Mouse (Mus musculus): ENCODE measurements around the gene Slc15a1. TPM values are rescaled to one million over a fixed set of nuclear protein-coding genes. Genes with fewer than 3 reads are reported as not detected.

The Slc15a1 gene
- total RNA-seq, 1 experiment from 2014 or later: not detected

- ATAC-seq (replicated peaks; ENCODE audit: insufficient number of reproducible peaks, low FRiP score, low TSS enrichment, poor library complexity, severe bottlenecking): no peak
Observed at GRCm38 (mm10) chr14:121495120-121495519, 9.9 kb downstream of the Slc15a1 start.

GRCm38 (mm10) chr14:121494238-121494637, 10.8 kb downstream of the Slc15a1 start:
- no peak for ATAC-seq (replicated peaks; ENCODE audit: insufficient number of reproducible peaks, low FRiP score, low TSS enrichment, poor library complexity, severe bottlenecking)

- no peak for ATAC-seq (replicated peaks; ENCODE audit: insufficient number of reproducible peaks, low FRiP score, low TSS enrichment, poor library complexity, severe bottlenecking)
Observed at GRCm38 (mm10) chr14:121493712-121494111, 11.3 kb downstream of the Slc15a1 start.

- ATAC-seq (replicated peaks; ENCODE audit: insufficient number of reproducible peaks, low FRiP score, low TSS enrichment, poor library complexity, severe bottlenecking): no peak
Observed at GRCm38 (mm10) chr14:121492328-121492727, 12.7 kb downstream of the Slc15a1 start.

GRCm38 (mm10) chr14:121485722-121486121, 19.3 kb downstream of the Slc15a1 start:
- ATAC-seq (replicated peaks; ENCODE audit: insufficient number of reproducible peaks, low FRiP score, low TSS enrichment, poor library complexity, severe bottlenecking): no peak

GRCm38 (mm10) chr14:121484436-121484835, 20.6 kb downstream of the Slc15a1 start:
- ATAC-seq (replicated peaks; ENCODE audit: insufficient number of reproducible peaks, low FRiP score, low TSS enrichment, poor library complexity, severe bottlenecking): no peak

GRCm38 (mm10) chr14:121482181-121482580, 22.9 kb downstream of the Slc15a1 start:
- no peak for ATAC-seq (replicated peaks; ENCODE audit: insufficient number of reproducible peaks, low FRiP score, low TSS enrichment, poor library complexity, severe bottlenecking)

GRCm38 (mm10) chr14:121481591-121481990, 23.5 kb downstream of the Slc15a1 start:
- ATAC-seq (replicated peaks; ENCODE audit: insufficient number of reproducible peaks, low FRiP score, low TSS enrichment, poor library complexity, severe bottlenecking): no peak

GRCm38 (mm10) chr14:121479096-121479495, 26.0 kb downstream of the Slc15a1 start:
- ATAC-seq (replicated peaks; ENCODE audit: insufficient number of reproducible peaks, low FRiP score, low TSS enrichment, poor library complexity, severe bottlenecking): no peak

GRCm38 (mm10) chr14:121477925-121478693, 26.9 kb downstream of the Slc15a1 start:
- peak; percentile 38; the same call in 1 of the 2 replicates for ATAC-seq (replicated peaks; ENCODE audit: insufficient number of reproducible peaks, low FRiP score, low TSS enrichment, poor library complexity, severe bottlenecking)

GRCm38 (mm10) chr14:121473869-121474268, 31.2 kb downstream of the Slc15a1 start:
- no peak for ATAC-seq (replicated peaks; ENCODE audit: insufficient number of reproducible peaks, low FRiP score, low TSS enrichment, poor library complexity, severe bottlenecking)

- ATAC-seq (replicated peaks; ENCODE audit: insufficient number of reproducible peaks, low FRiP score, low TSS enrichment, poor library complexity, severe bottlenecking): no peak
Observed at GRCm38 (mm10) chr14:121471545-121472121, 33.4 kb downstream of the Slc15a1 start.

- no peak for ATAC-seq (replicated peaks; ENCODE audit: insufficient number of reproducible peaks, low FRiP score, low TSS enrichment, poor library complexity, severe bottlenecking)
Observed at GRCm38 (mm10) chr14:121469601-121470000, 35.5 kb downstream of the Slc15a1 start.

- no peak for ATAC-seq (replicated peaks; ENCODE audit: insufficient number of reproducible peaks, low FRiP score, low TSS enrichment, poor library complexity, severe bottlenecking)
Observed at GRCm38 (mm10) chr14:121467646-121468045, 37.4 kb downstream of the Slc15a1 start.

- no peak for ATAC-seq (replicated peaks; ENCODE audit: insufficient number of reproducible peaks, low FRiP score, low TSS enrichment, poor library complexity, severe bottlenecking)
Observed at GRCm38 (mm10) chr14:121466501-121466900, 38.6 kb downstream of the Slc15a1 start.

- ATAC-seq (replicated peaks; ENCODE audit: insufficient number of reproducible peaks, low FRiP score, low TSS enrichment, poor library complexity, severe bottlenecking): no peak
Observed at GRCm38 (mm10) chr14:121464318-121464717, 40.7 kb downstream of the Slc15a1 start.

GRCm38 (mm10) chr14:121462756-121463155, 42.3 kb downstream of the Slc15a1 start:
- ATAC-seq (replicated peaks; ENCODE audit: insufficient number of reproducible peaks, low FRiP score, low TSS enrichment, poor library complexity, severe bottlenecking): no peak

- no peak for ATAC-seq (replicated peaks; ENCODE audit: insufficient number of reproducible peaks, low FRiP score, low TSS enrichment, poor library complexity, severe bottlenecking)
Observed at GRCm38 (mm10) chr14:121460966-121461365, 44.1 kb downstream of the Slc15a1 start.

- no peak for ATAC-seq (replicated peaks; ENCODE audit: insufficient number of reproducible peaks, low FRiP score, low TSS enrichment, poor library complexity, severe bottlenecking)
Observed at GRCm38 (mm10) chr14:121458521-121458920, 46.5 kb downstream of the Slc15a1 start.

GRCm38 (mm10) chr14:121457536-121457935, 47.5 kb downstream of the Slc15a1 start:
- ATAC-seq (replicated peaks; ENCODE audit: insufficient number of reproducible peaks, low FRiP score, low TSS enrichment, poor library complexity, severe bottlenecking): no peak
